Mouse (Mus musculus): ENCODE data around the gene Wbp4. TPM values are rescaled to one million over a fixed set of nuclear protein-coding genes. Genes with fewer than 3 reads are reported as not detected.

Wbp4 gene
- polyA plus RNA-seq, 1 experiment from 2014 or later: 46.8 TPM

- Histone ChIP-seq H3K27me3 (ENCODE audit: insufficient read depth, low read length) (no peaks in the 10 kb centered on the region), H3K9ac (ENCODE audit: low read depth, low read length) (peak within 1 kb of the TSS; percentile 54), H3K27ac (peak within 1 kb of the TSS; percentile 81), H3K4me3 (replicated peaks; ENCODE audit: low read depth, low read length) (peak within 1 kb of the TSS; percentile 36), H3K9me3 (replicated peaks; ENCODE audit: low read length) (no peaks in the 10 kb centered on the region; the same call in 1 of the 2 replicates), H3K4me1 (replicated peaks; ENCODE audit: insufficient read depth, low read length) (no peaks in the 10 kb centered on the region), H3K4me2 (ENCODE audit: low read length) (peak within 1 kb of the TSS; percentile 50), H3K36me3 (ENCODE audit: insufficient read depth, low read length) (no peaks in the 10 kb centered on the region)
- DNase-seq (ENCODE audit: low spot score): peak; percentile 99
- TF ChIP-seq CTCF (IDR thresholded peaks at IDR 0.05; ENCODE audit: low read depth): no peak
- ATAC-seq (replicated peaks; ENCODE audit: low FRiP score, low read depth): peak; percentile 99
- WGBS: under 1% methylated on average over 41 of the region's 44 CpGs
Observed at GRCm38 (mm10) chr14:79425979-79426729, 55.2 kb downstream of the Wbp4 start, which contains the start of gene Kbtbd7. Gene Kbtbd7 (plus strand): TSS chr14:79426511.

- no peak overlapping the region for H3K27ac ChIP-seq
- H3K4me2 ChIP-seq (ENCODE audit: low read length): no peak overlapping the region
- H3K9ac ChIP-seq (ENCODE audit: low read depth, low read length): no peak overlapping the region
- H3K4me3 ChIP-seq (replicated peaks; ENCODE audit: low read depth, low read length): no peak overlapping the region
- no peaks in the 10 kb centered on the region for H3K27me3 ChIP-seq (ENCODE audit: insufficient read depth, low read length)
- WGBS: 67% methylated on average over 20 of the region's 20 CpGs
- ATAC-seq (replicated peaks; ENCODE audit: low FRiP score, low read depth): no peak
- H3K4me1 ChIP-seq (replicated peaks; ENCODE audit: insufficient read depth, low read length): no peaks in the 10 kb centered on the region
- H3K36me3 ChIP-seq (ENCODE audit: insufficient read depth, low read length): peaks cover 7% of the 10 kb centered on the region; the same call in 1 of the 2 replicates
- no peak for TF ChIP-seq CTCF (IDR thresholded peaks at IDR 0.05; ENCODE audit: low read depth)
- H3K9me3 ChIP-seq (replicated peaks; ENCODE audit: low read length): no peaks in the 10 kb centered on the region
- no peak for DNase-seq (ENCODE audit: low spot score)
Observed at GRCm38 (mm10) chr14:79420083-79420685, 61.1 kb downstream of the Wbp4 start.

GRCm38 (mm10) chr14:79413121-79413520 lies 68.2 kb downstream of the Wbp4 start:
- no peaks in the 10 kb centered on the region for H3K27me3 ChIP-seq (ENCODE audit: insufficient read depth, low read length)
- H3K4me1 ChIP-seq (replicated peaks; ENCODE audit: insufficient read depth, low read length): no peaks in the 10 kb centered on the region
- H3K9me3 ChIP-seq (replicated peaks; ENCODE audit: low read length): no peaks in the 10 kb centered on the region
- no peak for TF ChIP-seq CTCF (IDR thresholded peaks at IDR 0.05; ENCODE audit: low read depth)
- no peak overlapping the region for H3K9ac ChIP-seq (ENCODE audit: low read depth, low read length)
- no peak for DNase-seq (ENCODE audit: low spot score)
- H3K27ac ChIP-seq: no peak overlapping the region
- ATAC-seq (replicated peaks; ENCODE audit: low FRiP score, low read depth): no peak
- WGBS: 89% methylated on average over 6 of the region's 6 CpGs
- no peak overlapping the region for H3K4me3 ChIP-seq (replicated peaks; ENCODE audit: low read depth, low read length)
- H3K4me2 ChIP-seq (ENCODE audit: low read length): no peak overlapping the region
- H3K36me3 ChIP-seq (ENCODE audit: insufficient read depth, low read length): peaks cover 10% of the 10 kb centered on the region; the same call in 1 of the 2 replicates

GRCm38 (mm10) chr14:79410662-79411061 lies 70.7 kb downstream of the Wbp4 start:
- Histone ChIP-seq H3K36me3 (ENCODE audit: insufficient read depth, low read length) (peaks cover 13% of the 10 kb centered on the region; the same call in 1 of the 2 replicates), H3K27me3 (ENCODE audit: insufficient read depth, low read length) (no peaks in the 10 kb centered on the region), H3K4me2 (ENCODE audit: low read length) (no peak overlapping the region), H3K27ac (no peak overlapping the region), H3K4me3 (replicated peaks; ENCODE audit: low read depth, low read length) (no peak overlapping the region), H3K9ac (ENCODE audit: low read depth, low read length) (no peak overlapping the region), H3K4me1 (replicated peaks; ENCODE audit: insufficient read depth, low read length) (no peaks in the 10 kb centered on the region), H3K9me3 (replicated peaks; ENCODE audit: low read length) (no peaks in the 10 kb centered on the region)
- DNase-seq (ENCODE audit: low spot score) (no peak), ATAC-seq (replicated peaks; ENCODE audit: low FRiP score, low read depth) (no peak)
- TF ChIP-seq CTCF (IDR thresholded peaks at IDR 0.05; ENCODE audit: low read depth): no peak
- 72% methylated on average over 2 of the region's 2 CpGs for WGBS

Other genes starting within 250 kb of the Wbp4 start
- not detected in 2 replicates for gene Zfp957, start 234.2 kb downstream of the Wbp4 start, polyA plus RNA-seq (2015; fragmentation: Nextera tagmentation; extraction: Ambion mirVana)
- gene Rgcc, start 179.9 kb downstream of the Wbp4 start, polyA plus RNA-seq (2015; fragmentation: Nextera tagmentation; extraction: Ambion mirVana): 60.1 and 70.7 TPM in 2 replicates
- gene Naa16, start 90.7 kb downstream of the Wbp4 start, polyA plus RNA-seq (2015; fragmentation: Nextera tagmentation; extraction: Ambion mirVana): 30.7 and 32.5 TPM in 2 replicates
- gene Mtrf1, start 83.7 kb downstream of the Wbp4 start, polyA plus RNA-seq (2015; fragmentation: Nextera tagmentation; extraction: Ambion mirVana): 10.9 and 12.2 TPM in 2 replicates
- 9.7 and 10.1 TPM in 2 replicates for gene Kbtbd7, start 55.0 kb downstream of the Wbp4 start, polyA plus RNA-seq (2015; fragmentation: Nextera tagmentation; extraction: Ambion mirVana)
- 2.0 and 2.1 TPM in 2 replicates for gene Kbtbd6, start 29.7 kb downstream of the Wbp4 start, polyA plus RNA-seq (2015; fragmentation: Nextera tagmentation; extraction: Ambion mirVana)
- gene Elf1, start 326 bp downstream of the Wbp4 start, polyA plus RNA-seq (2015; fragmentation: Nextera tagmentation; extraction: Ambion mirVana): 18.2 and 18.3 TPM in 2 replicates
- 119 and 122 TPM in 2 replicates for gene Sugt1, start 106.2 kb upstream of the Wbp4 start, polyA plus RNA-seq (2015; fragmentation: Nextera tagmentation; extraction: Ambion mirVana)
- gene Cnmd, start 180.7 kb upstream of the Wbp4 start, polyA plus RNA-seq (2015; fragmentation: Nextera tagmentation; extraction: Ambion mirVana): 1.7 and 3.1 TPM in 2 replicates